Mouse (Mus musculus) stomach, embryonic 14.5 days (tissue): ENCODE results near the gene Ctsh. TPM values are rescaled to one million over a fixed set of nuclear protein-coding genes. Genes with fewer than 3 reads are reported as not detected.
A peak's percentile ranks its signal among the peaks of the same experiment; 100 is the strongest.

Experiments used
- ATAC-seq: fragments of 200-750 bp; cut with Nextera tagmentation; 2 replicates; pipeline ENCODE4 v1.8.0; 2017; ENCODE audit warnings: low read depth, moderate TSS enrichment; ENCODE audit not compliant: insufficient number of reproducible peaks, insufficient read depth, low FRiP score
- H3K27ac ChIP-seq: fragments of 300-500 bp; sonication (generic); 2 replicates; pipeline ENCODE4 v1.5.1; 2014; ENCODE audit warnings: mild to moderate bottlenecking, low read length, moderate library complexity, mixed read lengths
- H3K27me3 ChIP-seq: fragments of 300-500 bp; sonication (generic); 2 replicates; pipeline ENCODE4 v1.6.1; 2014; ENCODE audit warnings: low read length, control low read depth, mixed read lengths; ENCODE audit not compliant: control insufficient read depth, insufficient read depth
- H3K36me3 ChIP-seq: fragments of 300-500 bp; sonication (generic); 2 replicates; pipeline ENCODE4 v1.6.1; 2014; ENCODE audit warnings: mild to moderate bottlenecking, control low read depth, low read length, moderate library complexity, mixed read lengths; ENCODE audit not compliant: control insufficient read depth, insufficient read depth
- H3K4me1 ChIP-seq: fragments of 300-500 bp; sonication (generic); 2 replicates; pipeline ENCODE4 v1.6.1; 2014; ENCODE audit warnings: low read length, control low read depth, mixed read lengths; ENCODE audit not compliant: control insufficient read depth, insufficient read depth
- H3K4me2 ChIP-seq: fragments of 300-500 bp; sonication (generic); replicated peaks from 2 replicates; pipeline ENCODE4 v1.6.1; 2014; ENCODE audit warnings: low read depth, low read length, control low read depth
- H3K4me3 ChIP-seq: fragments of 300-500 bp; sonication (generic); 2 replicates; pipeline ENCODE4 v1.5.1; 2014; ENCODE audit warnings: low read depth, low read length, control low read depth
- H3K9ac ChIP-seq: fragments of 300-500 bp; sonication (generic); replicated peaks from 2 replicates; pipeline ENCODE4 v1.6.1; 2014; ENCODE audit warnings: low read depth, mild to moderate bottlenecking, control low read depth, low read length, moderate library complexity, mixed read lengths
- H3K9me3 ChIP-seq: fragments of 300-500 bp; sonication (generic); 2 replicates; pipeline ENCODE4 v1.6.1; 2016; ENCODE audit warnings: low read depth, low read length, control low read depth; ENCODE audit not compliant: control insufficient read depth
- WGBS: fragments of 180-500 bp; shearing (Covaris S2); extraction: QIAGEN DNeasy Blood & Tissue Kit; methylation state at CpG from one replicate; pipeline ENCODE4 v1.1.7; 2014; 5-methylcytosine and 5-hydroxymethylcytosine counted together
- polyA plus RNA-seq: library from polyadenylated mRNA; unstranded; fragments of >200 nt; fragmentation: Nextera tagmentation; extraction: Ambion mirVana; gene quantifications from 2 replicates; pipeline ENCODE4 v1.2.1, GENCODE M21; 2014

Gene Ctsh
- polyA plus RNA-seq, 1 experiment from 2014 or later = 46.0 TPM

GRCm38 (mm10) chr9:90045191-90045590 lies 8.8 kb upstream of the Ctsh start:
- Histone ChIP-seq H3K9ac (no peak overlapping the region), H3K4me2 (no peak overlapping the region), H3K27ac (no peak overlapping the region), H3K36me3 (no peaks in the 10 kb centered on the region), H3K4me3 (no peak overlapping the region), H3K27me3 (no peaks in the 10 kb centered on the region), H3K4me1 (no peaks in the 10 kb centered on the region), H3K9me3 (no peaks in the 10 kb centered on the region; the same call in 1 of the 2 replicates)
- no peak for ATAC-seq
- 76% methylated on average over 7 of the region's 7 CpGs for WGBS

GRCm38 (mm10) chr9:90047937-90048627 lies 5.9 kb upstream of the Ctsh start:
- Histone ChIP-seq H3K4me1 (no peaks in the 10 kb centered on the region), H3K9ac (no peak overlapping the region), H3K27ac (no peak overlapping the region), H3K4me3 (no peak overlapping the region), H3K27me3 (no peaks in the 10 kb centered on the region), H3K36me3 (no peaks in the 10 kb centered on the region), H3K4me2 (no peak overlapping the region), H3K9me3 (no peaks in the 10 kb centered on the region; the same call in 1 of the 2 replicates)
- WGBS = 47% methylated on average over 5 of the region's 5 CpGs
- no peak for ATAC-seq

GRCm38 (mm10) chr9:90054371-90055145 lies 606 bp downstream of the Ctsh start:
- Histone ChIP-seq H3K27ac (no peak overlapping the region), H3K36me3 (no peaks in the 10 kb centered on the region), H3K9ac (peak overlapping the region; percentile 48), H3K27me3 (no peaks in the 10 kb centered on the region), H3K4me1 (no peaks in the 10 kb centered on the region), H3K4me3 (peak overlapping the region; percentile 44), H3K4me2 (peak overlapping the region; percentile 86), H3K9me3 (no peaks in the 10 kb centered on the region)
- WGBS = under 1% methylated on average over 37 of the region's 37 CpGs
- ATAC-seq = peak; percentile 86

- no peaks in the 10 kb centered on the region for H3K36me3 ChIP-seq
- peak overlapping the region; percentile 44; the same call in 1 of the 2 replicates for H3K4me3 ChIP-seq
Measured at GRCm38 (mm10) chr9:90055409-90055808, 1.5 kb downstream of the Ctsh start.

GRCm38 (mm10) chr9:90055911-90056310 lies 2.0 kb downstream of the Ctsh start:
- no peak overlapping the region for H3K9ac ChIP-seq
- ATAC-seq = no peak

More at GRCm38 (mm10) chr9:90055409-90055808, 1.5 kb downstream of the Ctsh start:
- Histone ChIP-seq H3K9me3 (no peaks in the 10 kb centered on the region), H3K9ac (no peak overlapping the region), H3K27ac (no peak overlapping the region), H3K4me2 (peak overlapping the region; percentile 86; the same call in 1 of the 2 replicates), H3K27me3 (no peaks in the 10 kb centered on the region), H3K4me1 (no peaks in the 10 kb centered on the region)
- WGBS = 59% methylated on average over 5 of the region's 5 CpGs
- ATAC-seq = no peak

GRCm38 (mm10) chr9:90056716-90057115 lies 2.8 kb downstream of the Ctsh start:
- Histone ChIP-seq H3K36me3 (no peaks in the 10 kb centered on the region), H3K4me2 (no peak overlapping the region), H3K4me1 (no peaks in the 10 kb centered on the region), H3K9me3 (no peaks in the 10 kb centered on the region), H3K9ac (no peak overlapping the region), H3K4me3 (no peak overlapping the region), H3K27ac (no peak overlapping the region), H3K27me3 (no peaks in the 10 kb centered on the region)
- 87% methylated on average over 2 of the region's 2 CpGs for WGBS
- no peak for ATAC-seq

More at GRCm38 (mm10) chr9:90055911-90056310, 2.0 kb downstream of the Ctsh start:
- Histone ChIP-seq H3K4me2 (no peak overlapping the region), H3K9me3 (no peaks in the 10 kb centered on the region), H3K36me3 (no peaks in the 10 kb centered on the region), H3K27ac (no peak overlapping the region), H3K4me1 (no peaks in the 10 kb centered on the region), H3K27me3 (no peaks in the 10 kb centered on the region), H3K4me3 (no peak overlapping the region)
- 83% methylated on average over 3 of the region's 3 CpGs for WGBS

GRCm38 (mm10) chr9:90059828-90060573 lies 6.0 kb downstream of the Ctsh start:
- 75% methylated on average over 9 of the region's 9 CpGs for WGBS
- no peaks in the 10 kb centered on the region for H3K36me3 ChIP-seq

GRCm38 (mm10) chr9:90060574-90060875 lies 6.6 kb downstream of the Ctsh start:
- Histone ChIP-seq H3K9ac (no peak overlapping the region), H3K4me2 (no peak overlapping the region), H3K36me3 (no peaks in the 10 kb centered on the region), H3K4me1 (no peaks in the 10 kb centered on the region), H3K9me3 (no peaks in the 10 kb centered on the region), H3K4me3 (no peak overlapping the region), H3K27me3 (no peaks in the 10 kb centered on the region), H3K27ac (no peak overlapping the region)
- 80% methylated on average over 2 of the region's 2 CpGs for WGBS
- no peak for ATAC-seq

More at GRCm38 (mm10) chr9:90059828-90060573, 6.0 kb downstream of the Ctsh start:
- Histone ChIP-seq H3K9me3 (no peaks in the 10 kb centered on the region), H3K4me1 (no peaks in the 10 kb centered on the region), H3K27ac (no peak overlapping the region), H3K4me3 (no peak overlapping the region), H3K4me2 (no peak overlapping the region), H3K27me3 (no peaks in the 10 kb centered on the region), H3K9ac (no peak overlapping the region)
- no peak for ATAC-seq
